Mouse (Mus musculus): ENCODE measurements around the gene Lrrc4b. TPM values are rescaled to one million over a fixed set of nuclear protein-coding genes. Genes with fewer than 3 reads are reported as not detected.

Lrrc4b gene
- polyA plus RNA-seq, 1 experiment from 2014 or later = 0.50 TPM

Small RNA genes within 50 kb of the gene (microRNA-seq; reads per million reads assigned to microRNA genes)
- not detected for gene Mir7052

Other genes with a start within 250 kb of the Lrrc4b start
- not detected in 2 replicates for gene Klk1b24, start 240.8 kb upstream of the Lrrc4b start, polyA plus RNA-seq (2014; fragmentation: Nextera tagmentation; extraction: Ambion mirVana)
- gene Klk1b3, start 230.8 kb upstream of the Lrrc4b start, polyA plus RNA-seq (2014; fragmentation: Nextera tagmentation; extraction: Ambion mirVana) = not detected in 2 replicates
- gene Klk1b4, start 221.6 kb upstream of the Lrrc4b start, polyA plus RNA-seq (2014; fragmentation: Nextera tagmentation; extraction: Ambion mirVana) = not detected in 2 replicates
- not detected in 2 replicates for gene Klk1b5, start 213.1 kb upstream of the Lrrc4b start, polyA plus RNA-seq (2014; fragmentation: Nextera tagmentation; extraction: Ambion mirVana)
- 0.70 and 2.1 TPM in 2 replicates for gene Klk1, start 203.7 kb upstream of the Lrrc4b start, polyA plus RNA-seq (2014; fragmentation: Nextera tagmentation; extraction: Ambion mirVana)
- gene Gm36864, start 192.8 kb upstream of the Lrrc4b start, polyA plus RNA-seq (2014; fragmentation: Nextera tagmentation; extraction: Ambion mirVana) = not detected in 2 replicates
- gene 1700028J19Rik, start 182.3 kb upstream of the Lrrc4b start, polyA plus RNA-seq (2014; fragmentation: Nextera tagmentation; extraction: Ambion mirVana) = 1.3 and 1.6 TPM in 2 replicates
- gene 2410002F23Rik, start 182.3 kb upstream of the Lrrc4b start, polyA plus RNA-seq (2014; fragmentation: Nextera tagmentation; extraction: Ambion mirVana) = 119 and 143 TPM in 2 replicates
- gene Acp4, start 171.6 kb upstream of the Lrrc4b start, polyA plus RNA-seq (2014; fragmentation: Nextera tagmentation; extraction: Ambion mirVana) = not detected in 2 replicates
- not detected in 2 replicates for gene Gm15517, start 167.6 kb upstream of the Lrrc4b start, polyA plus RNA-seq (2014; fragmentation: Nextera tagmentation; extraction: Ambion mirVana)
- 3.4 TPM in 2 replicates for gene Clec11a, start 122.1 kb upstream of the Lrrc4b start, polyA plus RNA-seq (2014; fragmentation: Nextera tagmentation; extraction: Ambion mirVana)
- gene Shank1, start 118.8 kb upstream of the Lrrc4b start, polyA plus RNA-seq (2014; fragmentation: Nextera tagmentation; extraction: Ambion mirVana) = 1.3 and 1.9 TPM in 2 replicates
- 1.4 and 2.3 TPM in 2 replicates for gene Syt3, start 44.9 kb upstream of the Lrrc4b start, polyA plus RNA-seq (2014; fragmentation: Nextera tagmentation; extraction: Ambion mirVana)
- 1.0 and 1.5 TPM in 2 replicates for gene 1700008O03Rik, start 43.2 kb upstream of the Lrrc4b start, polyA plus RNA-seq (2014; fragmentation: Nextera tagmentation; extraction: Ambion mirVana)
- gene Aspdh, start 36.4 kb downstream of the Lrrc4b start, polyA plus RNA-seq (2014; fragmentation: Nextera tagmentation; extraction: Ambion mirVana) = 0.88 and 1.6 TPM in 2 replicates
- gene Josd2, start 39.0 kb downstream of the Lrrc4b start, polyA plus RNA-seq (2014; fragmentation: Nextera tagmentation; extraction: Ambion mirVana) = 64.9 and 78.9 TPM in 2 replicates
- gene Emc10, start 67.5 kb downstream of the Lrrc4b start, polyA plus RNA-seq (2014; fragmentation: Nextera tagmentation; extraction: Ambion mirVana) = 122 and 138 TPM in 2 replicates
- 13.2 and 16.6 TPM in 2 replicates for gene Fam71e1, start 67.6 kb downstream of the Lrrc4b start, polyA plus RNA-seq (2014; fragmentation: Nextera tagmentation; extraction: Ambion mirVana)
- gene Mybpc2, start 95.6 kb downstream of the Lrrc4b start, polyA plus RNA-seq (2014; fragmentation: Nextera tagmentation; extraction: Ambion mirVana) = 0.06 and 0.18 TPM in 2 replicates
- not detected in 2 replicates for gene Spib, start 103.1 kb downstream of the Lrrc4b start, polyA plus RNA-seq (2014; fragmentation: Nextera tagmentation; extraction: Ambion mirVana)
- gene Pold1, start 119.8 kb downstream of the Lrrc4b start, polyA plus RNA-seq (2014; fragmentation: Nextera tagmentation; extraction: Ambion mirVana) = 51.6 and 69.5 TPM in 2 replicates
- 69.1 and 69.8 TPM in 2 replicates for gene Nr1h2, start 124.9 kb downstream of the Lrrc4b start, polyA plus RNA-seq (2014; fragmentation: Nextera tagmentation; extraction: Ambion mirVana)
- 5.0 and 7.0 TPM in 2 replicates for gene Napsa, start 143.4 kb downstream of the Lrrc4b start, polyA plus RNA-seq (2014; fragmentation: Nextera tagmentation; extraction: Ambion mirVana)
- 0.18 and 0.26 TPM in 2 replicates for gene Kcnc3, start 161.6 kb downstream of the Lrrc4b start, polyA plus RNA-seq (2014; fragmentation: Nextera tagmentation; extraction: Ambion mirVana)
- gene Myh14, start 241.8 kb downstream of the Lrrc4b start, polyA plus RNA-seq (2014; fragmentation: Nextera tagmentation; extraction: Ambion mirVana) = 1.3 and 1.8 TPM in 2 replicates

Measured in kidney, embryonic 14.5 days (tissue).